Mouse (Mus musculus): ENCODE measurements around the gene Fam3b. TPM values are rescaled to one million over a fixed set of nuclear protein-coding genes. Genes with fewer than 3 reads are reported as not detected.

Fam3b gene
- polyA plus RNA-seq, 1 experiment from 2014 or later: not detected

DNA sequence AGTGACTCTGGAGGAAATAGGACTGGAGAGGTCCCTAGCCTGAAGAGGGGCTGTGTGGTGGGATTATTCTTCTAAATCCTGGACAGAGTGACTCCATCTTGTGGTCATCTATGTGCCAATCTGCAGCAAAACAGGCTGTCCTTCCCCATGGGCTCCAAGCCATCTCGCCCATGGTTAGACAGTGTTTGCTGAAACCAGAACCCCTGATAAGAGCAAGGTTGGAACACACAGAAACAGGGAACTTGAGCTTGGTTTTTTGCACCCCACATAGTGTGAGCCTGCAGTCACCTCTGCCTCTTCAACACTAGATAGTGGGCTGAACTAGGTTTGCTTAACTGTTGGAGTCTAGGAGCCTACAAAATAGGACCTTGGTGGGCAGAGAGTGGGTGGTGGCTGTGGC lies 38.1 kb downstream of the Fam3b start:
- H3K9ac ChIP-seq: no peak overlapping the region

DNA sequence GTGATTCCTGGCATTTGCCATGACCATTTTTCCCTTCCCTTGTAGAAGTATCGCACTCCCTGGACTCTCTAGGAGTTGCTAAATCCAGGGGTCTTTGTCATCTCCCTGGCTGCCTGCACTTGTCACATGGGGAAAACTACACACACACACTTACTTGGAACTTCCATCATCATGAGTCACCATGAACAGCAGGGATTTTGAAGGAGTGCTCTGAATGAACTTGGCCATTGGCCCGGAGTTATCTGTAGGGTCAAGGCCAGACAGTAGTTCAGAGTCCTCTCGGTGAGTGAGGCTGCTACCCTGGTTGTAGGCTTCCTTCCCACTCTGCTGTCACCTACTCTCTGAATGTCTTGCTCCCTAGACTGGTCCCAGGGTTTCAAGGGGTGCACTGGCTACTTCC lies 39.0 kb downstream of the Fam3b start:
- Histone ChIP-seq H3K27me3 (no peaks in the 10 kb centered on the region), H3K4me2 (no peak overlapping the region), H3K4me1 (no peaks in the 10 kb centered on the region), H3K27ac (no peak overlapping the region), H3K36me3 (ENCODE audit: poor library complexity, severe bottlenecking) (no peaks in the 10 kb centered on the region), H3K9ac (no peak overlapping the region), H3K4me3 (no peak overlapping the region), H3K9me3 (replicated peaks) (no peaks in the 10 kb centered on the region)
- ATAC-seq: no peak
- WGBS: 90% methylated on average over 3 of the region's 3 CpGs

More for the DNA sequence above, 38.1 kb downstream of the Fam3b start:
- H3K4me2 ChIP-seq: no peak overlapping the region
- no peak overlapping the region for H3K4me3 ChIP-seq
- no peaks in the 10 kb centered on the region for H3K27me3 ChIP-seq
- WGBS: 96% methylated on average over 1 of the region's 1 CpGs
- no peaks in the 10 kb centered on the region for H3K4me1 ChIP-seq
- no peaks in the 10 kb centered on the region for H3K36me3 ChIP-seq (ENCODE audit: poor library complexity, severe bottlenecking)
- no peak for ATAC-seq
- no peaks in the 10 kb centered on the region for H3K9me3 ChIP-seq (replicated peaks)
- no peak overlapping the region for H3K27ac ChIP-seq

DNA sequence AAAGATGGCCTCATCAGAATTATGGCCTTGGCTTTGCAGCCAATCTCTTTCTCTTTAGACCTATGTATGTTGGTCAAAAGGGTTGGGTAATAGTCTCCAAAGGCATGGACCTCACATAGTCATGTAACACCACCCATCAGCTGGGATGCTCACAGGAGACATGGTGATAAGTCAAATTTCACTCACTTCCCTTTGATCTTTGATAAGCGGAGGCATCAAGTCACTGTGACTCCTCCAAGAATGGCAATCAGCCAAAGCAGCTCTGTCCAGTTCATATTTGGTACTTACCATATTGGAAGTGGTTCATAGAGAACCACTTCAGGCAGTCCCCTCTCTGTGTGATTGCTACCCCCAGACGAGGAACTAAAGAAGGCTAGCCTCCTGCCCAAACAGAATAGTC lies 39.9 kb downstream of the Fam3b start:
- H3K27ac ChIP-seq: no peak overlapping the region
- no peak overlapping the region for H3K9ac ChIP-seq
- 88% methylated on average over 2 of the region's 2 CpGs for WGBS
- H3K27me3 ChIP-seq: no peaks in the 10 kb centered on the region
- H3K9me3 ChIP-seq (replicated peaks): no peaks in the 10 kb centered on the region
- H3K4me3 ChIP-seq: no peak overlapping the region
- no peak overlapping the region for H3K4me2 ChIP-seq
- ATAC-seq: no peak
- no peaks in the 10 kb centered on the region for H3K4me1 ChIP-seq
- H3K36me3 ChIP-seq (ENCODE audit: poor library complexity, severe bottlenecking): no peaks in the 10 kb centered on the region

DNA sequence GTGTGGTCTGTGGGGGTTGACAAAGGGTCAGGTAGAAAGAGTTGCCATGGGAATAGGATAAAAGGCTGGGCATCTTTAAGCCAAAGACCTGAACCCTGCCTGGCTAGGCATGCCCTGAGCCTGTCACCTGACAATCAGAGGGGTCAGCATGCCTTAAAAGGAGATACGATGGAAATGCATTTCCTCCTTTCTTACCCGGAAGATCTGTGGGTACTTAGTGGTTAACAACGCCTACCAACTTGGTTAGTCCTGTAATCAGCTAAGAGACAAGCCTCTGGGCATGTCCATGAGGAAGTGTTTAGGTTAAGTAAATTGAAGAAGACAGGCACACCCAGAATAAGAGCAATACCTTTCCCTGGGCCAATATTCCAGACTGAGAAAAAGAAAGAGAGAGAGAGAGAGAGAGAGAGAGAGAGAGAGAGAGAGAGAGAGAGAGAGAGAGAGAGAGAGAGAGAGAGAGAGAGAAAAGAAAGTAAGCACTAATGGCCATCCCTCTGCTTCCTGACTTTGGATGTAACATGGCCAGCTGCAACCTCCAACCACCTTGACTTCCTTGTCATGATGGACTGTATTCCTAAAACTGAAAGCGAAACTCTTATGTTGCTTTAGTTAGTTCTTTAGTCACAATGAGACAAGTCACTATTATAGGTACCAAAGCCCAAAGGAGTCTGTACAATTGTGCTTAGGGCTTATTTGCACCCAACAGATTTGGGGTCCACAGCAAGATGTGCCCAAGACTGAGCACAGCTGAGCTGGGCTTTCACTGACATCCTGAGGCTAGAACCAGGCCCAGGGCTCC lies 46.4 kb downstream of the Fam3b start:
- Histone ChIP-seq H3K36me3 (ENCODE audit: poor library complexity, severe bottlenecking) (no peaks in the 10 kb centered on the region), H3K27ac (no peak overlapping the region), H3K4me1 (no peaks in the 10 kb centered on the region), H3K9me3 (replicated peaks) (no peaks in the 10 kb centered on the region), H3K9ac (no peak overlapping the region), H3K27me3 (no peaks in the 10 kb centered on the region), H3K4me3 (no peak overlapping the region), H3K4me2 (no peak overlapping the region)
- ATAC-seq: no peak
- WGBS: 86% methylated on average over 4 of the region's 4 CpGs

DNA sequence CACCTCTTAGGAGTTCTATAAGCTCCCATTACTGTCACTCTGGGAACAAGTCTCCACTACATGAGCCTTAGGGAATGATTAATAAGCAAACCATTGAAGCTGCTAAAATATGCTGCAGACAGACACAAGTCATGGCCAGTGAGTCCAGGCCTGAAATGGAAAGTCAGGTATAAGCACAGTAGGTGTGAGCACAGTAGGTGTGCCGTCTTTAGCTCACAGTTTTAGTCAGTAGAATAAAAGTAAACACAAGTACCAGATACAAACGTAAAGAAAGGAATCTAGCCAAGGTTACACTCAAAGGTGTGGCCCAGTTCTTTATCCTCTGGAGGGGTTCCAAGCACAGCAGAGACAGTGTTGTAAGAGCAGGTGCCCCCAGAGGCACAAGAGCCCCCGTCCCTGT lies 47.1 kb downstream of the Fam3b start:
- no peak for ATAC-seq
- Histone ChIP-seq H3K27ac (no peak overlapping the region), H3K4me1 (no peaks in the 10 kb centered on the region; the same call in 1 of the 2 replicates), H3K9me3 (replicated peaks) (no peaks in the 10 kb centered on the region), H3K4me3 (no peak overlapping the region), H3K9ac (no peak overlapping the region), H3K27me3 (no peaks in the 10 kb centered on the region), H3K36me3 (ENCODE audit: poor library complexity, severe bottlenecking) (no peaks in the 10 kb centered on the region), H3K4me2 (no peak overlapping the region)
- WGBS: 83% methylated on average over 3 of the region's 3 CpGs

DNA sequence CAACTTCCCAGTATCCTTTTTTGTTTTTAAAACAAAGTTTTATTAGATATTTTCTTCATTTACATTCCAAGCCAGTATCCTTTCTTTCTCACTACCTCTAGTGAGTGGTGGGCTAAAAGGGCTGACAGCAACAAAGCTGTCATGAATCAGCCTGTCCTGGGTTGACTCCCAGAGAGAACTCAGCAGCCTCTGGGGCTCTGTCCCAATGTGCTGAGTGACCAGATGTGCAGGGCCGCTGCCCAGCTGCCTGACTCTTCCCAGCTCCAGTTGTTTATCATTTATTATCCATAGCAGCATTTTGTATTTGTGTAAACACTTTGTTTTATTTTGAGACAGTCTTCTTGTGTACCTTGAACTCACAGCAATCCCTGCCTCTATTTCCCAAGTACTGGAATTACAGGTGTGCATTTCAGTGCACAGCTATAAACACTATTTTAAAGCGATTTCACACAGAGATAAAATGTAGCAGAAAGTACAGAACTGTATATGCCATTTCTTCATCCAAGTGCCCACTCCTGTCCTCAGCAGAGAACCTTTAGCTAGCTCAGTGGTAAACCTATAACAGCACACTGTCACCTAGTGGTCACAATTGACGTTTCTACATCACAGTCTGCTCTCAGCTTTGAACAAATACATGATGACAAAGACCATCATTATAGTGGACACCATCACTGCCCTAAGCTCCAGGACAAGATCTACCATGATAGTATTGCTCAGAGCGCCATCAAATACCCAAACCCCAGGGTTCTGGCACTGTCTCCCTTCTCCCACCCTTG lies 48.2 kb downstream of the Fam3b start:
- Histone ChIP-seq H3K27ac (no peak overlapping the region), H3K4me3 (no peak overlapping the region), H3K9ac (no peak overlapping the region), H3K4me2 (no peak overlapping the region), H3K27me3 (no peaks in the 10 kb centered on the region), H3K9me3 (replicated peaks) (no peaks in the 10 kb centered on the region), H3K4me1 (no peaks in the 10 kb centered on the region; the same call in 1 of the 2 replicates), H3K36me3 (ENCODE audit: poor library complexity, severe bottlenecking) (no peaks in the 10 kb centered on the region)
- 58% methylated on average over 4 of the region's 4 CpGs for WGBS
- ATAC-seq: no peak

DNA sequence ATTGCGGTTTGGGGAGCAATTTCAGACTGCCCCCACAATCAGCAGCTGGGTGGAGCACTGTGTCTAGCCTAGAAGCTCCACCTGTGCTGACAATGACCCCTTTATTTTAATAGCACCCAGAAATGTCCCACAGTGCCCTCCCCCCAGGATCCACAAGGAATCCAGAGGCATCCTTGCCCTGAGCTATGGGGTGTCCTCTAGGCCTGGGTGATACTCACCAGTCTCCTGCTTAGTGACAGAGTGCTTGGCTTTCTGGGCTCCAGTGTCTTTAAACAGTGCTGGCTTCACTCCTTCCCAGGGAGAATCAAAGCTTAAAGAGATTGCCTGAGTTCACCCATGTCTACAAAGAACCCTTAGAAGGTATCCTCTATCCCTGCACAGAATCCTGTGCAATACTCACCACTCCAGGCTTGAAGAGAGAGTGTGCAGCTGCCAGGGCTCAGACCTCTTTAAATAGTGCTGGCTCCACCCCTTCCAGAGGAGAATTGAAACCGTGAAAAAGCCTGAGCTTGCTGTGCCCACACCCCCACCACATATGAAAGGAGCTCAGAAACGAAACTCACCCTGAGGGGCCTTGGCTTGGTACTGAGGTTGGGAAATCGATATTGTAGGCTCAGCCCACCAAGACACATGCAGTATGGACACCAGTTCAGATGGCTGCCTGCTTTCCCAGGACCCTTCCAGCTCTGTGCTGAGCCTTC lies 52.0 kb downstream of the Fam3b start, which contains the start of gene Mx1:
Mx1 (minus strand) TSS at position 427 of the 701 bp plus-strand sequence.
- no peak within 1 kb of the TSS for H3K9ac ChIP-seq
- H3K4me3 ChIP-seq: no peak within 1 kb of the TSS
- WGBS: 23% methylated on average over 4 of the region's 4 CpGs
- H3K27ac ChIP-seq: no peak within 1 kb of the TSS
- peak; percentile 59; the same call in 1 of the 2 replicates for ATAC-seq
- no peaks in the 10 kb centered on the region for H3K36me3 ChIP-seq (ENCODE audit: poor library complexity, severe bottlenecking)
- no peaks in the 10 kb centered on the region; the same call in 1 of the 2 replicates for H3K4me1 ChIP-seq
- H3K9me3 ChIP-seq (replicated peaks): no peaks in the 10 kb centered on the region
- H3K27me3 ChIP-seq: no peaks in the 10 kb centered on the region
- H3K4me2 ChIP-seq: no peak within 1 kb of the TSS

DNA sequence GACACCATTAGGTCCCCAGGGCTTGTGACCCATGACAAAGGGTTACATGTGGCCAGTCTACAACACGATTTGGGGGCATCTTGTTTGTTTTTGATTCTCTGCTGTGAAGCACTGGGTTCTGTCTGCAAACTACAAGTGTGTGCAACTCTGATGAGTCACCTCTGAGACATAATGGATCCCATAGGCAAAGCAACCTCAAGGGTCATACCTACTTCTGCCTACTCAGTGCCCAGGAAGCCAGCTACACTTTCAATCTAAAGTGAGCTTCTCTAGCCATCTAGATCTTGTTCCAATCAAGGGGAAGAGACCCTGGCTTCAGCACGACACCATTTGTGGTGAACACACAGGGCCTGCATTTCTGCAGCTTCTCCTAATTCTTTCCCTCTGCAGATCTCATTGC lies 53.3 kb downstream of the Fam3b start:
- H3K4me3 ChIP-seq: no peak overlapping the region
- no peaks in the 10 kb centered on the region; the same call in 1 of the 2 replicates for H3K4me1 ChIP-seq

DNA sequence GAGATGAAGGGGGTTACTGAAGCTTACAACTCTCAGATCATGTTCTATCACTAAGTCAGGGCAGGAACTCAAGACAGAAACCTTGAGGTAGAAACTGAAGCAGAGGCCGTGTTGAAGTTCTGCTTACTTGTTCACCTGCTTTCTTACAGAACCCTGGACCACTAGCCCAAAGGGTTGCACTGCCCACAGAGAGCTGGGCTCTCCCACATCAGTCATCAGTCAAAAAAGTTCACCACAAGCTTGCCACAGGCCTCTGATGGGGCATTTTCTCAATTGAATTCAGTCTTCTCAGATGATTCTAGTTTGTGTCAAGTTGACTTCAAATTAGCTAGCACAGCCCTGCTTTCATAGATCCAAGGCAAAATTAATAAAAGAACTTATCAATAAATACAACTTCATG lies 54.8 kb downstream of the Fam3b start:
- no peak for ATAC-seq
- no peaks in the 10 kb centered on the region; the same call in 1 of the 2 replicates for H3K4me1 ChIP-seq
- H3K27ac ChIP-seq: no peak overlapping the region
- no peak overlapping the region for H3K4me2 ChIP-seq
- H3K27me3 ChIP-seq: no peaks in the 10 kb centered on the region
- WGBS: 79% methylated on average over 1 of the region's 1 CpGs
- no peaks in the 10 kb centered on the region for H3K36me3 ChIP-seq (ENCODE audit: poor library complexity, severe bottlenecking)
- no peaks in the 10 kb centered on the region for H3K9me3 ChIP-seq (replicated peaks)
- H3K9ac ChIP-seq: no peak overlapping the region
- no peak overlapping the region for H3K4me3 ChIP-seq

More for the DNA sequence above, 53.3 kb downstream of the Fam3b start:
- Histone ChIP-seq H3K36me3 (ENCODE audit: poor library complexity, severe bottlenecking) (no peaks in the 10 kb centered on the region), H3K4me2 (no peak overlapping the region), H3K27ac (no peak overlapping the region), H3K27me3 (no peaks in the 10 kb centered on the region), H3K9ac (no peak overlapping the region), H3K9me3 (replicated peaks) (no peaks in the 10 kb centered on the region)
- WGBS: 75% methylated on average over 2 of the region's 2 CpGs
- no peak for ATAC-seq

DNA sequence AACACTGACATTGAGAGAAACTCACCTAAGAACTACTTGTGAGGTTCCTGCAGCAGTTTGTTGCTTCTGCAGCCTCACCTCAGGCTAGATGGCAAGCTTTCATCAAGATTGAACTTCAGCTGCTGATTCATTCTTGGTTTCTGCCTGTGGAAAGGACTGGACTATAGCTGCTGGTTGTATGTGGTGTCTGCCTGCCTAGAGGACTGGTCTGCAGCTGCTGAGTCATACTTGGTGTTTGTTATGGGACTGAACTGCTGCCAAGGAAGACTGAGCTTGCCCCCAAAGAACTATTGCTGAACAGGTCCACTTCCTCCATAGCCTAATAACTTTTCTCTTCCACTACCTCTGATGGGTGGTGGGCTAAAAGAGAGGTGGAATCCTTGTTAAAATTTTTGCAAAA lies 67.2 kb downstream of the Fam3b start:
- ATAC-seq: no peak

DNA sequence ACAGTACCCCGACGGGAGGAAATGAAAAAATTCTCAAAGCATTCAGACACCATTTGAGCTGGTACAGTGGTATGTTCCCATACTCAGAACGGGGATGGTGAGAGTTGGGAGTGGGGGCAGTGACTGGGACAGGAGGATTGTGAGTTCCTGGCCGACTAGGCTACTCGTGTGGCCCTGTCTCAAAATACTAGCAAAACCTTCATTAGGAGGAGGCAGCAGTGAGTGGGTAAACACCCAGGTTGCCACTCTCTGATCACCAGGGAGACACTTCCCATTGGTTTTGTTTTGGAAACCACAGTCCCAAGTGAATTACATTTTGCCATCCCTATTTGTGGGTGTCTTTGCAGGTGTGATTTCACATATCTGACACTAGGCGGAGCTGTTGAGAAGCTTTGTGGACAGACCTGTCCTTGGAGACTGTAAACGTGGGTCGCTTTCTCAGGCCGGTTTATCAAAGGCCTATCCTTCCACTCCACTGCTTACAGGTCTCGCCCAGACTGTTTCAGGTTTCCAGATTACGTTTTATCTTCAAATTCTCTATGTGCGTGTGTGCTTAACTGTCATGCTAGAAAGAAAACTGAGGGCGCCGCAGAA lies 70.8 kb downstream of the Fam3b start:
- Histone ChIP-seq H3K36me3 (ENCODE audit: poor library complexity, severe bottlenecking) (no peaks in the 10 kb centered on the region), H3K4me2 (no peak overlapping the region), H3K9ac (no peak overlapping the region), H3K4me3 (no peak overlapping the region), H3K9me3 (replicated peaks) (no peaks in the 10 kb centered on the region), H3K4me1 (no peaks in the 10 kb centered on the region), H3K27me3 (no peaks in the 10 kb centered on the region), H3K27ac (no peak overlapping the region)
- ATAC-seq: peak; percentile 68
- WGBS: 49% methylated on average over 14 of the region's 14 CpGs

More for the DNA sequence above, 67.2 kb downstream of the Fam3b start:
- H3K36me3 ChIP-seq (ENCODE audit: poor library complexity, severe bottlenecking): no peaks in the 10 kb centered on the region
- H3K4me1 ChIP-seq: no peaks in the 10 kb centered on the region
- H3K4me3 ChIP-seq: no peak overlapping the region
- H3K27ac ChIP-seq: no peak overlapping the region
- no peaks in the 10 kb centered on the region for H3K27me3 ChIP-seq
- no peak overlapping the region for H3K9ac ChIP-seq
- H3K9me3 ChIP-seq (replicated peaks): no peaks in the 10 kb centered on the region
- H3K4me2 ChIP-seq: no peak overlapping the region

DNA sequence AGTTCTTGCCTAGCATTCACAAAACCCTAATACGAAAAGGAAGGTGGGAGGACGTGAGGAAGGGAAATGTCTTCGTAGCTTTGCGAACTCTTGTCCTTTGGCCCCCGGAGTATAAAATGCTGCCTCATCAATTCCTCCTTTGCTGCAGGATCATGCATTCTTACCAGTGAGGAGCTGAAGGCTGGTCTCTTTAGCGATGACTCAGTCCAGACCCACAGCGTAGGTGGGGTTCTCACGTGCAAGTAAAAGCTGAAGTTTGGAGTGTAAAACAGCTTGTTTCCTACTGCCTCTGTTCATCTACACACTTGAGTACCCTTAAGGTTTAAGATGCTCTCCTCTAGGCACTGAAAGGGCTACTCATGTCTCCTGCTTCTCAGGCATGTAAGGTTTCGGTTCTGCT lies 72.6 kb downstream of the Fam3b start:
- Histone ChIP-seq H3K9me3 (replicated peaks) (no peaks in the 10 kb centered on the region), H3K9ac (no peak overlapping the region), H3K4me3 (no peak overlapping the region), H3K27ac (no peak overlapping the region), H3K36me3 (ENCODE audit: poor library complexity, severe bottlenecking) (no peaks in the 10 kb centered on the region), H3K4me2 (no peak overlapping the region), H3K27me3 (no peaks in the 10 kb centered on the region), H3K4me1 (no peaks in the 10 kb centered on the region)
- WGBS: 88% methylated on average over 9 of the region's 9 CpGs
- ATAC-seq: no peak

Measured in forebrain, embryonic 13.5 days (tissue).